Mouse (Mus musculus): ENCODE results near the gene Vamp1. TPM values are rescaled to one million over a fixed set of nuclear protein-coding genes. Genes with fewer than 3 reads are reported as not detected.

Gene Vamp1
- polyA plus RNA-seq, 1 experiment from 2014 or later = 1.3 TPM

DNA sequence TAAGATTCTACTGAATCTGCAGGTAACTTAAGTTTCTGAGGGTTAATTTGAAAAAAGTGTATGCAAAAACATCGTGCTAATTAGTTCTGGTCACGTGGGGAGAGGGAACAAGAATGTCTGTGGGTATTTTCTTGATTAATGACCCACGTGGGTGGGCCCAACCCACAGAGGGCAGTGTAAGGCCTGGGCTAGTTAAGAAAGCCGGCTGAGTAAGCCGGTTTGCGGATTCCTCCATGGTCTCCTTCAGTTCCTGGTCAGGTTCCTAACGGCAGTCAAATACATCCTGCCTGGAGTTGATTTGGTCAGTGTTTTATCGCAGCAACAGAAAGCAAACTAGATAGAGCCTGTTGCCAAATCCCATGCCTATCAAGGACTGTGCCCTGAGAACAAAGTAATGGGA lies 68.9 kb downstream of the Vamp1 start:
- Histone ChIP-seq H3K4me3 (ENCODE audit: low read depth, low read length) (no peak overlapping the region), H3K36me3 (ENCODE audit: control insufficient read depth, insufficient read depth, low read length) (no peaks in the 10 kb centered on the region), H3K4me2 (no peak overlapping the region), H3K27me3 (ENCODE audit: control insufficient read depth, insufficient read depth, low read length) (no peaks in the 10 kb centered on the region), H3K9ac (ENCODE audit: low read length) (no peak overlapping the region), H3K4me1 (ENCODE audit: control insufficient read depth, insufficient read depth, low read length) (no peaks in the 10 kb centered on the region), H3K9me3 (ENCODE audit: control insufficient read depth, low read length) (no peaks in the 10 kb centered on the region), H3K27ac (ENCODE audit: low read depth, low read length) (no peak overlapping the region)
- DNase-seq (ENCODE audit: low spot score, missing footprints) (peak; percentile 41), ATAC-seq (ENCODE audit: low FRiP score) (no peak)
- whole genome bisulfite sequencing = 74% methylated on average over 8 of the region's 8 CpGs

DNA sequence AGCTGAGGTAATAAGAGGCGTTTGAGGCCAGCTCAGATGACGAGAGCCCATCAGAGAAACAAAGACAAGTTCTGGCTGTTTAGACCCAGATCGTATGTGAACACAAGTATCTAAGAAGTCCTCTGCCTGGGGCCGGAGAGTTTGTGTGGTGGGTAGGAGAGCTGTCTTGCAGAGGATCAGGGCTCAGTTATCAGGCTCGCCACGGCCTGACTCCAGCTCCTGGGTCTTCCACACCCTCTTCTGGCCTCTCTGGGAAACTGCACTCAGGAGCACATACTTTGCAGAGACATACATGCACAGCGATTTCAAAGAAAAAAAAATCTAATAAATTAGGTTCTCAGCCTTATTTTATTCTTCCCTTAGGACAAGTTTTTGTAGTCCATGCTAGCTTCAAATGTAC lies 69.4 kb downstream of the Vamp1 start:
- peak; percentile 37 for DNase-seq (ENCODE audit: low spot score, missing footprints)
- no peak overlapping the region for H3K4me3 ChIP-seq (ENCODE audit: low read depth, low read length)
- H3K27me3 ChIP-seq (ENCODE audit: control insufficient read depth, insufficient read depth, low read length) = no peaks in the 10 kb centered on the region
- H3K4me1 ChIP-seq (ENCODE audit: control insufficient read depth, insufficient read depth, low read length) = no peaks in the 10 kb centered on the region
- H3K36me3 ChIP-seq (ENCODE audit: control insufficient read depth, insufficient read depth, low read length) = no peaks in the 10 kb centered on the region
- no peak overlapping the region for H3K9ac ChIP-seq (ENCODE audit: low read length)
- H3K4me2 ChIP-seq = no peak overlapping the region
- no peak overlapping the region for H3K27ac ChIP-seq (ENCODE audit: low read depth, low read length)
- no peaks in the 10 kb centered on the region for H3K9me3 ChIP-seq (ENCODE audit: control insufficient read depth, low read length)
- 90% methylated on average over 7 of the region's 7 CpGs for WGBS
- no peak for ATAC-seq (ENCODE audit: low FRiP score)

DNA sequence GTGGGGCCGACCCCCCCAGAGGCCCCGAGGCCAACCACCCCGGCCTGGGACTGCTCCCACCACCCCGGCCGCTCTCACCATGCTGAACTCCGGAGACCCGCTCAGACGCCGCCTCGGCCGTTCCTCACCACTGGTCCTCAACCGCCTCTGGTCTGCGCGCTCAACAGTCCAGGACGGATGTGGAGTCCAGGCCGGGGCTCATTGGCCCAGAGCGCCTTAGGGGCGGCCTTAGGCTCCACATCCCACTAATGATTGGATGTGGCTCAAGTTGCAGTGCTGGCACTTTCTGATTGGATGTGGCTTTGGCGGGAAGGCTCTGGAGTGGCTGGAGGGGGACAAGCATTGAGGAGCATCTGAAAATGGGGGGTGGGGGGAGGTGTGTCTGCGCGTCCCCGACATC lies 70.5 kb downstream of the Vamp1 start, which contains the start of gene Tuba3a:
Gene Tuba3a (minus strand): TSS at position 153 of the 400 bp plus-strand sequence.
- Histone ChIP-seq H3K27me3 (ENCODE audit: control insufficient read depth, insufficient read depth, low read length) (no peaks in the 10 kb centered on the region), H3K9ac (ENCODE audit: low read length) (no peak within 1 kb of the TSS), H3K4me2 (no peak within 1 kb of the TSS), H3K9me3 (ENCODE audit: control insufficient read depth, low read length) (no peaks in the 10 kb centered on the region), H3K4me1 (ENCODE audit: control insufficient read depth, insufficient read depth, low read length) (no peaks in the 10 kb centered on the region), H3K4me3 (ENCODE audit: low read depth, low read length) (no peak within 1 kb of the TSS), H3K36me3 (ENCODE audit: control insufficient read depth, insufficient read depth, low read length) (no peaks in the 10 kb centered on the region), H3K27ac (ENCODE audit: low read depth, low read length) (no peak within 1 kb of the TSS)
- ATAC-seq (ENCODE audit: low FRiP score) = no peak
- WGBS = 95% methylated on average over 22 of the region's 22 CpGs
- peak; percentile 60 for DNase-seq (ENCODE audit: low spot score, missing footprints)

DNA sequence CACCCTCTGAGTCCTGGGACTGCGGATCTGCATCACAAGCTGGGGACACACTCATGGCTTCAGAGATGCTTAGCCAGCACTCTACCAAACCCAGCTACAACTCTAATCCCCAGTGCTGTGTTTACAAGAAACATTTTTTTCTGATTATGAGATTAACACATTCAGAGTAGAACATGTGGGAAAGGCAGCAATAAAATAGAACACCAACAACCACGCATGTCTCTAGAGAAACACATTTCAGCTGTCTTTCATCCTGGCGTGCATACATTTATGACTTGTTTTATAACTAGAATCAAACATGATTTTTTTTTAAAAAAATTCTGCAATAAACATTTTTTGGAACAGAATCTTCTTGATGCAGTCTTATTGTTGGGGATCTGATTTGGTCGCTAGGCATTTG lies 71.6 kb downstream of the Vamp1 start:
- WGBS = 87% methylated on average over 4 of the region's 4 CpGs
- H3K36me3 ChIP-seq (ENCODE audit: control insufficient read depth, insufficient read depth, low read length) = no peaks in the 10 kb centered on the region
- no peak overlapping the region for H3K4me2 ChIP-seq
- no peaks in the 10 kb centered on the region for H3K27me3 ChIP-seq (ENCODE audit: control insufficient read depth, insufficient read depth, low read length)
- no peaks in the 10 kb centered on the region for H3K4me1 ChIP-seq (ENCODE audit: control insufficient read depth, insufficient read depth, low read length)
- no peak overlapping the region for H3K27ac ChIP-seq (ENCODE audit: low read depth, low read length)
- H3K9me3 ChIP-seq (ENCODE audit: control insufficient read depth, low read length) = no peaks in the 10 kb centered on the region
- ATAC-seq (ENCODE audit: low FRiP score) (no peak), DNase-seq (ENCODE audit: low spot score, missing footprints) (no peak)
- no peak overlapping the region for H3K4me3 ChIP-seq (ENCODE audit: low read depth, low read length)
- H3K9ac ChIP-seq (ENCODE audit: low read length) = no peak overlapping the region

DNA sequence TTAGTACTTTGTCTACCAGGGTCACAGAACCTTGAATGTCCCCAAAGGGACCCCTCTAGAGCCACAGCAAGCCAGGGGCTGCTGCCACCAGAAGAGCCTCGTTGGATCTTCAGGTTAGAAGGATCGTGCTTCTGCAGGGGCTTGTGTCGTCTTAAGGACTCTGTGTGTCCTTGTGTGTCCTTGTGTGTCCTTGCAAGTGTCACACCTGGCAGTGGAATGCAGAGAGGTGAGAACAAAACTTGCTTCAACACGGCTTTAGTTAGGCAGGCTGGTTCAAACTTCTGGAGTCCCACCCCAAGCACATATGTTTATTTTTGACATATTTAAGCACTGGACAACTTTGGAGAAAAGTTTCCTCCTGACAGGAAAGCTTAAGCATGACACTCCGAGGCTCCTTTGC lies 73.4 kb downstream of the Vamp1 start:
- Histone ChIP-seq H3K9me3 (ENCODE audit: control insufficient read depth, low read length) (no peaks in the 10 kb centered on the region), H3K27ac (ENCODE audit: low read depth, low read length) (no peak overlapping the region), H3K36me3 (ENCODE audit: control insufficient read depth, insufficient read depth, low read length) (no peaks in the 10 kb centered on the region), H3K4me2 (no peak overlapping the region), H3K4me3 (ENCODE audit: low read depth, low read length) (no peak overlapping the region), H3K4me1 (ENCODE audit: control insufficient read depth, insufficient read depth, low read length) (no peaks in the 10 kb centered on the region), H3K9ac (ENCODE audit: low read length) (no peak overlapping the region), H3K27me3 (ENCODE audit: control insufficient read depth, insufficient read depth, low read length) (no peaks in the 10 kb centered on the region)
- ATAC-seq (ENCODE audit: low FRiP score) = no peak
- DNase-seq (ENCODE audit: low spot score, missing footprints) = no peak
- 80% methylated on average over 5 of the region's 5 CpGs for WGBS

DNA sequence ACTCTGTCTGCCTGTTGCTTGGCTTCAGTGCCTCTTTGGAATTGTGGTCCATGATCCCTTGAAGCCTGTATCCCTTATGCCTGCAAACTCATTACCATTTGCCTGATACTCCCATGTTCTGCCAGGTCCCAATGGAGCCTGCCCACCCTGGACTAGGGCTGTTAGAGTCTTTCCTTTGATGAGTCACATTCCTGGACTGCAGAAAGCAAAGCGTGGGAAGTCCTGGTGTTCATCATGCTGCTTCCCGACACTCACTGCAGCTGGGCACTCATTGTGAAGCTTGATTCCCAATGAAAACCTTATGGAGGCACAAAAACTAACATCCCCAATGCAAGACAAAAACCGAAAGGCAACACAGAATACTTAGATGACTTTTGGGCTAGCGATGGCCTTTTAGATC lies 76.0 kb downstream of the Vamp1 start:
- ATAC-seq (ENCODE audit: low FRiP score) (no peak), DNase-seq (ENCODE audit: low spot score, missing footprints) (no peak)
- WGBS = 85% methylated on average over 4 of the region's 4 CpGs
- Histone ChIP-seq H3K4me3 (ENCODE audit: low read depth, low read length) (no peak overlapping the region), H3K9me3 (ENCODE audit: control insufficient read depth, low read length) (no peaks in the 10 kb centered on the region), H3K9ac (ENCODE audit: low read length) (no peak overlapping the region), H3K27me3 (ENCODE audit: control insufficient read depth, insufficient read depth, low read length) (no peaks in the 10 kb centered on the region), H3K27ac (ENCODE audit: low read depth, low read length) (no peak overlapping the region), H3K36me3 (ENCODE audit: control insufficient read depth, insufficient read depth, low read length) (no peaks in the 10 kb centered on the region), H3K4me1 (ENCODE audit: control insufficient read depth, insufficient read depth, low read length) (no peaks in the 10 kb centered on the region), H3K4me2 (no peak overlapping the region)

DNA sequence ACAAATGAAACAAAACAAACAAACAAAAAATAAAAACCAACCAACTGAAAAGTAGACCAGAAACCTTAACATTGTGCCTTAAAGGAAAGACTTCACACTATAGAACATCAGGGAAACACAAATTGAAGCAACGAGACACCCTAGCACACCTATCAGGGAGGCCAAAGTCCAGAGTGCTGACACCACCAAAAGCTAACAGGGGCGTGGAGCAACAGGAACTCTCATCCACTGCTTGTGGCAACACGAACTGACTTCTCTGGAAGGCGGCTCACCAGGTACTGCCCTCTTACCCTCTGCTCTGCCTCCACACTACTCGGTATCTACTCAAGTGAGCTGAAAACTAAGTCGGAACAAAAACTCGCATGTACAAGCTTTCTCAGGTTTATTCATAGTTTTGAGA lies 76.9 kb downstream of the Vamp1 start:
- no peak overlapping the region for H3K27ac ChIP-seq (ENCODE audit: low read depth, low read length)
- no peak for DNase-seq (ENCODE audit: low spot score, missing footprints)
- no peak overlapping the region for H3K4me2 ChIP-seq
- H3K9ac ChIP-seq (ENCODE audit: low read length) = no peak overlapping the region
- H3K4me1 ChIP-seq (ENCODE audit: control insufficient read depth, insufficient read depth, low read length) = no peaks in the 10 kb centered on the region
- no peaks in the 10 kb centered on the region for H3K27me3 ChIP-seq (ENCODE audit: control insufficient read depth, insufficient read depth, low read length)
- H3K4me3 ChIP-seq (ENCODE audit: low read depth, low read length) = no peak overlapping the region
- H3K36me3 ChIP-seq (ENCODE audit: control insufficient read depth, insufficient read depth, low read length) = no peaks in the 10 kb centered on the region
- no peaks in the 10 kb centered on the region for H3K9me3 ChIP-seq (ENCODE audit: control insufficient read depth, low read length)
- WGBS = 92% methylated on average over 7 of the region's 7 CpGs
- no peak for ATAC-seq (ENCODE audit: low FRiP score)

DNA sequence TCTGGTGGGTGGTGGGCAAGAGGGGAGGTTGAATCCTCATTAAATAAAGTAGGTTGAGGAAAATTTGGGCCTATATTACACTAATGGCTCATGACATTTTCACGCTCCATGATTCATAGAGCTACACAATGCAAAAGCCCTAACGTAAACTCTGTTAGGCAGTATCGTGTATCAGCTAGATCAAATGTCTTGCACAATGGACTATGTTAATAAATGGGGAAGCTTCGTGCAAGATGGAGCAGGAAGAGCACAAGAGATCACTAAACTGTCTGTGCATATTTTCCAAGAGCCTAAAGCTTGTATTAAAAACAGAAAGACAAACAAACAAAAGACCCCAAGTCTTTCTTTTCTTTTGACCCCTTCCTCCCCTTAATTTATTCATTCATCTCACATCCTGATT lies 78.7 kb downstream of the Vamp1 start:
- H3K27me3 ChIP-seq (ENCODE audit: control insufficient read depth, insufficient read depth, low read length) = no peaks in the 10 kb centered on the region
- WGBS = 91% methylated on average over 4 of the region's 4 CpGs
- no peak overlapping the region for H3K4me3 ChIP-seq (ENCODE audit: low read depth, low read length)
- H3K9me3 ChIP-seq (ENCODE audit: control insufficient read depth, low read length) = no peaks in the 10 kb centered on the region
- ATAC-seq (ENCODE audit: low FRiP score) (no peak), DNase-seq (ENCODE audit: low spot score, missing footprints) (no peak)
- H3K4me1 ChIP-seq (ENCODE audit: control insufficient read depth, insufficient read depth, low read length) = no peaks in the 10 kb centered on the region
- H3K9ac ChIP-seq (ENCODE audit: low read length) = no peak overlapping the region
- H3K36me3 ChIP-seq (ENCODE audit: control insufficient read depth, insufficient read depth, low read length) = no peaks in the 10 kb centered on the region
- H3K4me2 ChIP-seq = no peak overlapping the region
- H3K27ac ChIP-seq (ENCODE audit: low read depth, low read length) = no peak overlapping the region

All from midbrain, embryonic 11.5 days (tissue).